Mouse (Mus musculus) intestine, embryonic 14.5 days (tissue): ENCODE measurements around the gene Endog. TPM values are rescaled to one million over a fixed set of nuclear protein-coding genes. Genes with fewer than 3 reads are reported as not detected.

Source experiments
- ATAC-seq: fragments of 200-750 bp; cut with Nextera tagmentation; replicated peaks from 2 replicates; pipeline ENCODE4 v1.8.0; 2017; ENCODE audit warnings: low read depth, moderate number of reproducible peaks, moderate TSS enrichment, moderate library complexity; ENCODE audit not compliant: low FRiP score, low TSS enrichment
- DNase-seq: peaks from one replicate; pipeline ENCODE4 v3.0.0-alpha.2; 2018; ENCODE audit warnings: low spot score
- H3K27ac ChIP-seq: fragments of 300-500 bp; sonication (generic); 2 replicates; pipeline ENCODE4 v1.5.1; 2014; ENCODE audit warnings: low read depth, mild to moderate bottlenecking, control low read depth
- H3K27me3 ChIP-seq: fragments of 300-500 bp; sonication (generic); replicated peaks from 2 replicates; pipeline ENCODE4 v1.6.1; 2014; ENCODE audit warnings: low read length, control low read depth; ENCODE audit not compliant: control insufficient read depth, insufficient read depth
- H3K36me3 ChIP-seq: fragments of 300-500 bp; sonication (generic); 2 replicates; pipeline ENCODE4 v1.6.1; 2014; ENCODE audit warnings: low read length, control low read depth; ENCODE audit not compliant: control insufficient read depth, insufficient read depth
- H3K4me1 ChIP-seq: fragments of 300-500 bp; sonication (generic); replicated peaks from 2 replicates; pipeline ENCODE4 v1.6.1; 2014; ENCODE audit warnings: low read length, control low read depth, mixed read lengths; ENCODE audit not compliant: control insufficient read depth, insufficient read depth
- H3K4me2 ChIP-seq: fragments of 300-500 bp; sonication (generic); 2 replicates; pipeline ENCODE4 v1.6.1; 2014; ENCODE audit warnings: low read length
- H3K4me3 ChIP-seq: fragments of 300-500 bp; sonication (generic); 2 replicates; pipeline ENCODE4 v1.5.1; 2014; ENCODE audit warnings: low read depth, low read length, control low read depth, mixed read lengths
- H3K9ac ChIP-seq: fragments of 300-500 bp; sonication (generic); 2 replicates; pipeline ENCODE4 v1.6.1; 2014; ENCODE audit warnings: mild to moderate bottlenecking, low read length
- H3K9me3 ChIP-seq: fragments of 300-500 bp; sonication (generic); 2 replicates; pipeline ENCODE4 v1.6.1; 2016; ENCODE audit warnings: low read length, control low read depth; ENCODE audit not compliant: control insufficient read depth
- WGBS: fragments of 180-500 bp; shearing (Covaris S2); extraction: QIAGEN DNeasy Blood & Tissue Kit; methylation state at CpG from one replicate; pipeline ENCODE4 v1.1.7; 2014; 5-methylcytosine and 5-hydroxymethylcytosine counted together
- polyA plus RNA-seq: library from polyadenylated mRNA; unstranded; fragments of >200 nt; fragmentation: Nextera tagmentation; extraction: Ambion mirVana; gene quantifications from 2 replicates; pipeline ENCODE4 v1.2.1, GENCODE M21; 2014

Endog gene
- polyA plus RNA-seq, 1 experiment from 2014 or later, result 38.7 TPM

DNA sequence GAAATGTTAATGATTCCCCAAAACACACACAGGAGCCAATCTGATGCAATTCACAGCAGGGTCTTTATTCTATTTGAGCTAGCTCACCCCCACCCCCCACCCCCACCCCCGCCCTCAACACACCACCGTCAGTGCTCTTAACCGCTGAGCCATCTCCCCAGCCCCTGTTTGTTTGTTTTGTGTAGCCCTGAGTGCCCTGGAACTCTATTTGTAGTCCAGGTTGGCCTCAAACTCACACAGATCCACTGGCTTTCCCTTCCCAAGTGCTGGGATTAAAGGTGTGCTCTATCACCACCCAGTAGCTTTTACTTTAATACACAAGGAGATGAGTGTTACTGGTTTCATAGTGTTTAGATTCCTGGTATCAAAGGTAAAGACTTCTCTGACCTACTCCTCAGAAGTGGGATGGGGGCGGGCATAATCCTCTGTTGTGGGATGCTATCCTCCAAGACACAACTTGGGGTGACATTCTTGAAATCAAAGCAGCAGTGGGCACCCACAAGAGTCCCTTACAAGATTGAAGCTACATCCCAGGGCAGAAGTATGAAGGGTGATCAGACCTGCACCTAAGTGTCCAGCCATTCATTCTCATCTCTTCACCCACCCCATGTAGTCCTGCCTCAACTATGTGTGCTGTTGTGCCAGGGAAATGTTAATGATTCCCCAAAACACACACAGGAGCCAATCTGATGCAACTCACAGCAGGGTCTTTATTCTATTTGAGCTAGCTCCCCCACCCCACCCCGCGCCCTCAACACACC is 40.3 kb downstream of the Endog start:
- Histone ChIP-seq H3K36me3 (no peaks in the 10 kb centered on the region), H3K27me3 (no peaks in the 10 kb centered on the region), H3K4me2 (no peak overlapping the region), H3K9me3 (no peaks in the 10 kb centered on the region), H3K4me3 (no peak overlapping the region), H3K9ac (no peak overlapping the region), H3K4me1 (no peaks in the 10 kb centered on the region), H3K27ac (no peak overlapping the region)
- ATAC-seq, result no peak
- WGBS, result 59% methylated on average over 6 of the region's 6 CpGs
- no peak for DNase-seq

DNA sequence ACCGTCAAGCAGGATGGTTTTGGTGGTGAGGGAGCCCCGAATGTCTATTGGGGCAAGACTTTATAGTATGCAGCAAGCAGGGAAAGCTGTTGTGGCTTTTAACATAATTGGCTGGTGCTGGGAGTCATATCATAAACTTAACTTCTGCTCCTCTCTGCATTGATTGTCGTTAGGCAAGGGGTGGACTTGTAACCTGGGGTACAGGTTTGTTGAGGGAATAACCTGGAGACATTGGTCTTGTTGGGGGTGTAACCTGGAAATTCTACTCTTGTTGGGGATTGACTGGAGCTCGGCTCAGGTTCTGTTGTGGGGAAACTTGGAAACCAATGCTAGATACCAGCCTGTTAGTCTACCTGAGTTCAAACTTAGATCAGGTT is 40.9 kb downstream of the Endog start:
- DNase-seq (no peak), ATAC-seq (no peak)
- Histone ChIP-seq H3K27me3 (no peaks in the 10 kb centered on the region), H3K4me2 (no peak overlapping the region), H3K27ac (no peak overlapping the region), H3K4me1 (no peaks in the 10 kb centered on the region), H3K9ac (no peak overlapping the region), H3K36me3 (no peaks in the 10 kb centered on the region), H3K4me3 (no peak overlapping the region), H3K9me3 (no peaks in the 10 kb centered on the region)
- 72% methylated on average over 4 of the region's 4 CpGs for WGBS

DNA sequence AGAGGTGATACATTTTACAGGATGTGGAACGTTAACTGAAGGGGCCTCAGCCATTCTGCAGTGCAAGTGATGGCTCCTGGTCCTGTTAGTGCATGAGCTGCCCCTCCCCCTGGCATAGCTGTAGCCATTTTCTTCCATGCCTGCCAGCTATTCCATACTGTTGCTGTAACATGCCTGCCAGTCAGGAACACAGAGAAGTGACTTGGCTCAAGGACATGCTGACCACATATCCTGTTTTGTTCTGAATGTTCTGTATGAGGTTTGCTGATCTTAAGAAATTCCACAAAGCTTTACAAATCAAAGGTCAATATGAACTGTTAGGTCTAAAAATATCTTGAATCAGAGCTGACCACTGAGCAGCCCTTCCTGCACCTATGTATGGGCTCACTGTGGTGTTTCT is 41.7 kb downstream of the Endog start:
- Histone ChIP-seq H3K9me3 (no peaks in the 10 kb centered on the region), H3K27me3 (no peaks in the 10 kb centered on the region), H3K36me3 (no peaks in the 10 kb centered on the region), H3K4me1 (no peaks in the 10 kb centered on the region), H3K27ac (no peak overlapping the region), H3K9ac (no peak overlapping the region), H3K4me3 (no peak overlapping the region), H3K4me2 (no peak overlapping the region)
- ATAC-seq, result no peak
- 42% methylated on average over 1 of the region's 1 CpGs for WGBS
- DNase-seq, result no peak

DNA sequence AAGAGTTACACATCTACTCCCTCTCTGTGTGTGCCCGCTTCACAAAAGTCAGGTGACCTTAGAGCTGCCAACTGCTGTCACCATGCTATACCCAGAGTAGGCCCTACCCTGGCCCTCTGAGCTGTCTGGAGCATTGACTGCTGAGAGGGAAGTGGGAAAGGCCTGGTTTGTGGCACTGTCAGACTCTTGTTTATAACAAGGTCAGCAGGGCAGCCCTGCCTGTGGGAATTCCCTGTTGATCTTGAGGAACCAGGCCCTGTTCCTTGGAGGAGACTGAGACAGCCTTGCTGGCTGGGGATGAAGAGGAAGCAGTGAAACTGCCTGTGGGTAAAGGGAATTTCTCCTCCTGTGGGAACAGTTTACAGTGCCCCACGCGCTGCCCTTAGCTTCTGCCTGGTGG is 43.5 kb downstream of the Endog start:
- H3K9ac ChIP-seq, result no peak overlapping the region
- no peaks in the 10 kb centered on the region for H3K9me3 ChIP-seq
- no peaks in the 10 kb centered on the region for H3K36me3 ChIP-seq
- H3K27me3 ChIP-seq, result no peaks in the 10 kb centered on the region
- no peak overlapping the region for H3K4me3 ChIP-seq
- 61% methylated on average over 3 of the region's 3 CpGs for WGBS
- no peak for DNase-seq
- no peak for ATAC-seq
- H3K27ac ChIP-seq, result no peak overlapping the region
- no peaks in the 10 kb centered on the region for H3K4me1 ChIP-seq
- H3K4me2 ChIP-seq, result no peak overlapping the region

DNA sequence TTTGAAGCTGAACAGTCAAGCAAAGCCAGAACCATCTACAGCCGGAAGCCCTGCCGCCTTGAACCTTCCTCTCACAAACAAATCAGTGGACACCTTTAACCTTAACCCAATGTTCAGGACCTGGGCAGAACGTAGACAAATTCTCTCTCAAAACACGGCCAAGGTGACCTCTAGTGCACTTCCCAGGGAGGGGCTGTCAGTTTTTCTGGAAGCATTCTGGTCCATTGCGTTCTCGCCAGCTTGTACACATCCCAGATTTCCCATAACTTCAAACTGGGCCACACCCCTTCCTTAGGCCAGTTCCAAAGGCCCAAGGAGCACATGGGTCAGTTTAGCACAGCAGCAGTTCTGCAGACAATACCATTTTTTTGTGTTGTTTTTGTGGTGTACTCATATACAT is 44.2 kb downstream of the Endog start:
- H3K36me3 ChIP-seq, result no peaks in the 10 kb centered on the region
- H3K27ac ChIP-seq, result no peak overlapping the region
- H3K27me3 ChIP-seq, result no peaks in the 10 kb centered on the region
- ATAC-seq (no peak), DNase-seq (no peak)
- no peaks in the 10 kb centered on the region for H3K9me3 ChIP-seq
- 44% methylated on average over 6 of the region's 6 CpGs for WGBS
- H3K9ac ChIP-seq, result no peak overlapping the region
- H3K4me2 ChIP-seq, result no peak overlapping the region
- no peak overlapping the region for H3K4me3 ChIP-seq
- H3K4me1 ChIP-seq, result no peaks in the 10 kb centered on the region

DNA sequence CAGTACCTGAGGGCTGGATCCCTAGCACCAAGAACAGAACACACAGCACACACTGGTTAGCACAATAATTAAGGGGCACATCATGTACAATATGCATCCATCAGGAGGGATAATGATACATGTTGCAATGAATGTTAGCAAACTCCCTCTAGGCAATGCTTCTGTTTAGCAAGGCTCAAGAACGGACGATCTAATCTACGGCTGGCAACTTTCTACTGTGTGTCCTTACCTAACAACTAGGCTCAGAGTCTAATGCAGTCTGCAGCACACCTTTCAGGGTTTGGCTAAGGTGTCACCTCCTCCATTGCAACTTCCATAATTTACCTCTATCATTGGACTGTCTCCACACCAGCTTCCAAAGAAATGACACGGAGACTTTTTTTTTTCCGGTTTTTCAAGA is 45.0 kb downstream of the Endog start:
- 92% methylated on average over 5 of the region's 5 CpGs for WGBS
- Histone ChIP-seq H3K4me3 (no peak overlapping the region), H3K36me3 (no peaks in the 10 kb centered on the region), H3K9me3 (no peaks in the 10 kb centered on the region), H3K9ac (no peak overlapping the region), H3K27ac (no peak overlapping the region), H3K27me3 (no peaks in the 10 kb centered on the region), H3K4me1 (no peaks in the 10 kb centered on the region), H3K4me2 (no peak overlapping the region)
- ATAC-seq (no peak), DNase-seq (no peak)

Other genes with a start within 250 kb of the Endog start
- gene Gle1, start 236.1 kb upstream of the Endog start, polyA plus RNA-seq, result 52.4 and 57.6 TPM in 2 replicates
- gene Sptan1, start 205.9 kb upstream of the Endog start, polyA plus RNA-seq, result 131 and 141 TPM in 2 replicates
- 28.7 and 30.3 TPM in 2 replicates for gene Wdr34, start 122.6 kb upstream of the Endog start, polyA plus RNA-seq
- 557 and 562 TPM in 2 replicates for gene Set, start 114.1 kb upstream of the Endog start, polyA plus RNA-seq
- gene Pkn3, start 93.8 kb upstream of the Endog start, polyA plus RNA-seq, result 8.2 and 9.9 TPM in 2 replicates
- gene Zdhhc12, start 77.8 kb upstream of the Endog start, polyA plus RNA-seq, result 60.2 and 60.3 TPM in 2 replicates
- gene Zer1, start 46.9 kb upstream of the Endog start, polyA plus RNA-seq, result 9.1 and 9.5 TPM in 2 replicates
- 8.9 and 10.5 TPM in 2 replicates for gene Tbc1d13, start 37.7 kb upstream of the Endog start, polyA plus RNA-seq
- gene Spout1, start 7.0 kb downstream of the Endog start, polyA plus RNA-seq, result 71.1 and 74.1 TPM in 2 replicates
- 13.0 and 15.6 TPM in 2 replicates for gene Kyat1, start 34.4 kb downstream of the Endog start, polyA plus RNA-seq
- gene Lrrc8a, start 66.2 kb downstream of the Endog start, polyA plus RNA-seq, result 43.3 and 43.7 TPM in 2 replicates
- gene Gm28035, start 69.1 kb downstream of the Endog start, polyA plus RNA-seq, result 0.05 and 0.28 TPM in 2 replicates
- 13.3 and 14.1 TPM in 2 replicates for gene Phyhd1, start 94.7 kb downstream of the Endog start, polyA plus RNA-seq
- not detected in 2 replicates for gene Gm28038, start 109.5 kb downstream of the Endog start, polyA plus RNA-seq
- 31.9 and 34.1 TPM in 2 replicates for gene Dolk, start 114.8 kb downstream of the Endog start, polyA plus RNA-seq
- 45.2 and 45.9 TPM in 2 replicates for gene Nup188, start 114.9 kb downstream of the Endog start, polyA plus RNA-seq
- 60.9 and 65.9 TPM in 2 replicates for gene Sh3glb2, start 187.8 kb downstream of the Endog start, polyA plus RNA-seq
- 22.0 and 24.2 TPM in 2 replicates for gene Miga2, start 192.7 kb downstream of the Endog start, polyA plus RNA-seq
- 40.0 and 41.7 TPM in 2 replicates for gene Dolpp1, start 220.8 kb downstream of the Endog start, polyA plus RNA-seq
- 22.6 and 25.3 TPM in 2 replicates for gene Crat, start 244.3 kb downstream of the Endog start, polyA plus RNA-seq
- 76.6 and 78.2 TPM in 2 replicates for gene Ptpa, start 244.5 kb downstream of the Endog start, polyA plus RNA-seq